Mouse (Mus musculus) layer of hippocampus, postnatal 14 days (tissue): ENCODE data around the gene Prickle1. TPM values are rescaled to one million over a fixed set of nuclear protein-coding genes. Genes with fewer than 3 reads are reported as not detected.

Experiments
- DNase-seq, 2 experiments: peaks; one replicate each; pipeline ENCODE4 v3.0.0; 2021 to 2022; ENCODE audit warnings: low spot score in 2 of 2, mixed read lengths in 1 of 2
- total RNA-seq, 2 experiments: library from RNA; stranded (reverse); gene quantifications; 2 replicates each; pipeline ENCODE4 v1.2.3; 2021

Gene Prickle1
- total RNA-seq, 2 experiments from 2014 or later, result 53.5 to 61.8 TPM

DNA sequence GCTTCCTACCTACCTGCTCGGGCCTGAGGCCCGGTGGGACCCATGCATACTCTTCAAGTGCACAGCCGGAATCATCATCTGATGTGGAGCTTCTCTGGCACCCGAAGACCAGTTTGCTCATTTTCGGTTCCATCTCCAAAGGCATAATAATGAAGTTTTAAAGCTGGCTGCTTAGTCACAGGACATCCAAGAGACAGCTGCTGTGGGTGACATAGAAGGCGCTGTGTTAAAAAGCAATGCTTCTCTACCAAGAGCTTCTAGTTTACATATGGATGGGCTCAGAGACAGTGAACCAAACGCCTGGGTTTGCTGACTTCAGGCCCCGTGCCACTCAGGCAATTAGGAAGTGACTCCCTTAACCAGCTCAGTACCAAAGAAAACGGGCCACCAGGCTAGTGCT is 83.3 kb downstream of the Prickle1 start:
- DNase-seq, result no peak

DNA sequence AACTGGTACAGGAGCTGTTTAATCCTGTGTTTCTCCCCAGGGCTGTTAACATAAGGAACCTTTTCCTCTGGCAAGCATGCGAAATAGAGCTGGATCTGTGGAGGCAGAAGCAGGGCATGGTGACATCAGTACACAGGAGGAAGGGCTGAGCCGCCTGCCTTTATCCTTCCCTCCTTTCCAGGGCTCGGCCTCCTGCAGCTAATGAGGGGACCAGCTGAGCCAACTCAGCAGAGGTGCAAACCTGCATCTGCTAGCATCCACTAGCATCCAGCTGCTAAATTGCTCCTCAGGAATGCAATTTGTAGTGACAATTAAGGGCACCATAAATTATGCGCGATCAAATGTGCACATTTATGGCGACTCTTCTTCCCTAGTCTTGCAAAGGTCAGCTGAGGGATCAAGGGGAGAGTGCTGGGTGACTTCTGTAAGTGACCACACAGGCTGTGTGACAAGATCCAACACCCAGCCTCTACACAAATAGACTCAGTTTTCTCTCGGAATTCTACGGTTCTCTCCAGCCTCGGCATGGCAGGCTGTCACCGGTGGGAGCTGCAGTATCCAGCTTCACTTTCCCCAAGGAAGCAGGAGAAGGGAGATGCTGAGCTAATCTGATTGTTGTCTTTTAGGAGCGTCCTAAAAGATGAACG is 84.9 kb downstream of the Prickle1 start:
- DNase-seq, result no peak

DNA sequence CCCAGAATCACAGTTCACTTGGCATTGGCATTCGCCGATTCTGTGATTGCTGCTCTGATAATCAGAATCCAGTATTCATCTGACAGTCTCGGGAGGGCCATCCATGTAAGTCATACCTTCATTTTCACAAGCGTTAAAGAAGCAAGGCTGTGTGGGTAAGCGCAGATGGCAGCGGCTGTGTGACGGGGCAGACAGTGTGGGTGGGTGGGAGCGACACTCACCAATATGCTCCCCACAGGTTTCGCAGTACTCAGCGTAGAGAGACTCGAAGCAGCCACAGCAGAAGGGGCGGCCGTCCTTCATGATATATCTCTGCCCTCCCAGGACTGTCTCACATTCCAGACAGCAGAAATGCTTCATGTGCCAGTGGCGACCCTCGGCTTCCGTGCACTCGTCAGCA is 90.9 kb downstream of the Prickle1 start:
- no peak for DNase-seq

DNA sequence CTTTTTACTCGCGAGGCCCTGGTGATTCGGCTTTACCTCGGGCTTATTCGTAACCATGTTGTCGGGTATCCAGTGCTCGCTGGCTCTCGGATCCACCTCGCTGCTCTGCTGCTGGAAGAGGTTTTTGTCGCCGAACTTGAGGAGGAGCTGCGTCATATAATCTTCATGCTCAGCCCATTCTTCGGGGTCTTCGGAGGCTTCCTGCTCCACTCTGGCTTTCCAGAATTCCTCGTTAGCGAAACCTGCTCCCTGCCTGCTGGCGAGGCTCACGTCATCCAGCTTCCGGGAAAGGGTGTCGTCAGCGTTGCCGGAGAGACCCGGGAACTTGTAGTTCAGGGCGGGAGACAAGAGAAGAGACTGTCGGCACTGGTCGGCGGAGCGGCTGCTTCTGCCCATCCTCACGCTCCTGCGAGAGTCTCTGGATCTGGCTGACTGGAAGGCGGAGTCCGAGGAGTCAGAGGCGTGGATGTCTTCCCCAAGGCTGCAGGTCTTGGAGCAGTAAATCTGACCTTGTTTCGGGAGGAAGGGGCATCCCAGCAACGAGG is 92.4 kb downstream of the Prickle1 start:
- DNase-seq, result no peak

DNA sequence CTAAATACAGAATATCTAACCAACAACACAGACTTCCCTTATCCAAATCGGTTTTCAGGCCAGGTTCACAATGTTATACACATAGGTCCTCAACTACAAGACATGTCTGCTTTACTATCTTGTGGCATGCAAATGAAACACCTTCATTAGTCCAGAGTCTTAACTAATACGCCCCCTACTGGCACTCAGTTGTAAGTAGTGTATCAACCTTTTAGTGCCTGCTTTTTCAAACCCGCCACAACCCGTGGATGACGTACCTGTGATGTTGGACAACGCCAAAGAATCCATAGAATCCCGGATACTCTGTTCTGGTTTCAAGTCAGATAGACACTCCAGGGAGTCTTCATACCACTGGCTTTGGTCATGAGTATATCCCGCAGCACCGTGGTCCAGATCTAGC is 93.0 kb downstream of the Prickle1 start:
- no peak for DNase-seq

DNA sequence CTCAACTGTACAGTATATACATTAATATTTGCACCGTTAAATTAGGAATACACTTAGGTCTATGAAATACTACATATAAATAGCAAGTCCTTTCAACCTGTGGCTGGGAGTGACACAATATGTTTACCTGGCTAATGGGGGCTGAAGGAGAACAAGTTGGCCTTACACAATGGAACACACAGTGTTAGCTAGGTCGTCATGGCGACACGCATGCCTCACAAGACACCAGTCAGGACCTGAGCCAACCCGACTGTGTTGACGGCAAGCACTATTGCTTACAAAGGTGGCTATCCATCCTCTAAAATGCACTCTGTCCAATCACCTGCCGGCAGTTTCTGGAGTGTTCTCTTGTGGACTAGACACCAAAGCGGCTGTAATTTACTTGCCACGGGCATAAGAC is 95.8 kb downstream of the Prickle1 start:
- no peak for DNase-seq

DNA sequence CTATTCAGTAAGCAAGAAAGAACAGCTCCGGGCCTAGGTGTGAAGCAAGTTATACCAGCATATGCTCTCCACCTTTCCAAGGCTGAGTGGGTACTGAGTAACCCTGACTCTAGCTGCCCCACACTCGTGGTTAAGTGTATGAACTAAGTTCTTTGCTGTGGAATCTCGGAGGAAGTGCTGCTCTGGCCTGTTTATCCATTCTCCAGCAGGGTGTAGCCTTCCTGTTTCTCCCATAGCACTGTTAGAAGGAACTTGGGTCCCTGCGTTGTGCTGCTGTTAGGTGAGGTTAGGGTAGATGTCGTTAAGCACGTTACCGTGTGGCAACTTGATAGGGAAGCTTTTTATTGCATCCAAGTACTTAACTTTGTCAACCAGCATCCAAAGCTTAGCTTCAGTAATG is 101.0 kb downstream of the Prickle1 start:
- DNase-seq, result no peak

DNA sequence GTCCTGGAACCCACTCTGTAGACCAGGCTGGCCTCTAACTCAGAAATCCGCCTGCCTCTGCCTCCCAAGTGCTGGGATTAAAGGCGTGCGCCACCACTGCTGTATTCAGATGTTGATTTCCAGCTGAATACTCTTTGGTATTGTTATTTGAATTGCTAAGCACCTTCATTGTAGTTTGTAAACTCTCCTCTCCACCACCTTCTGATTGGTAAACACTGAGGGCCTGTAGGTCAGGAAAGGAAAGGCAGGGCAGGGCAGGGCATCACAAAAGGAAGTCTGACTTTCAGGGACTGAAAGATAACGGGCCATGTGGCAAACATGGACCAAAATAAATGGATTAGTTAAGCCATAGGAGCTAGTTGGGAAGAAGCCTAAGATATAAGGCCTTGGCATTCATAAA is 106.1 kb downstream of the Prickle1 start:
- DNase-seq, result no peak

DNA sequence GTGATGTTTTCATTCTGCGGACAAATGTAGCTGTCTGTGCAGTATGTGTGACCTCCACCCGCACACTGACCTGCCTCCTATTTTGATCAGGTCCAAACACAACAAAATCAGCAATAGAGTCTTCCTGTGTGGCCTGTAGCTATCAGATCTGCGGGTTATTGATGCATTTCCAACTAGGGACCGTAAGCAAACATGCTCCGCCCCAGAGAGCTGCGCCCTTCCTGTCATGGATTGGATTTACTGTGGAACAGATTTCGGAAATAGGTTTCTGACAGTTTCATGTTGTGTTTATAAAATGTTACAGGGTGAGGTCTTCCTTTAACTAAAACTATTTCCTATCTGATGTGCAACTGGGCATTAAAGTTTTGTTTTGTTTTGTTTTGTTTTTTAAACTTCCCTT is 109.6 kb downstream of the Prickle1 start:
- DNase-seq, result no peak

DNA sequence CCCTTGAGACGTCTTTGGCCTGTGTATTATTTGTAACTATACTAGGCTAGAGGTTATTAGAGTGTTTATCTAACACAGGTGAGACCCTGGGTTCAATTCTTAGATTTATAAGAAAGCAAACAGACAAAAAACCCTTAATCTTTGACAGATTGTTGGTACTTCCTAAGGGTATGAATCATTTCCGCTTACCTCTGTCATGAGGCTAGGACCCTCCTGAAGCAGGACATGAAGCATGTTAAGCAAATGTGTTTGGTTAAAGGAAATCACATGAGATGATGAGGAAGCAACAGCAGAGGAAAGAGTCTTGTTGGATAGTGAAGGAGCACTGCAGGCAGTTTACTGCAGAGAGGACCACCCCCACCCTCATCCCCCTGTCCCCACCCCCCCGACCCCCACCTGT is 110.4 kb downstream of the Prickle1 start:
- DNase-seq, result no peak

DNA sequence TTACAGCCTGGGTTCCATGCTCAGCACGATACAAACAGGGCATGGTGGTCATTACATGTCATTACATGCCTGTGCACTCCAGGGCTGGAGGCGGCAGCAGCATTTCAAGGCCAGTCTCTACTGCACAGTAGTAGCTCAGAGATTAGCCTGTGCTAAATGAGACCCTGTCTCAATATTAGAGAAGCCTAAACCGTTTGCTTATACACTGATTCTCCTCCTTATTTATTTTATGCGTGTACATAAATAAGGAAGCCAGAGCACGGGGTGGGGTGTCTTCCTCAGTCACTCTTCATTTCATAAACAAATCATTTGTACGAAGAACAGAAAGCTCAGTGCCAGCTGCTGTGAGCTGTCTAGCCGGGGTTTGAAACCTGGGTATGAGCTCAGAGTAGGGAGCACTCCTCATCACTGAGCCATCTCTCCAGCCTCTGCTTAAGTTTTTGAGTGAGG is 111.4 kb downstream of the Prickle1 start:
- no peak for DNase-seq

DNA sequence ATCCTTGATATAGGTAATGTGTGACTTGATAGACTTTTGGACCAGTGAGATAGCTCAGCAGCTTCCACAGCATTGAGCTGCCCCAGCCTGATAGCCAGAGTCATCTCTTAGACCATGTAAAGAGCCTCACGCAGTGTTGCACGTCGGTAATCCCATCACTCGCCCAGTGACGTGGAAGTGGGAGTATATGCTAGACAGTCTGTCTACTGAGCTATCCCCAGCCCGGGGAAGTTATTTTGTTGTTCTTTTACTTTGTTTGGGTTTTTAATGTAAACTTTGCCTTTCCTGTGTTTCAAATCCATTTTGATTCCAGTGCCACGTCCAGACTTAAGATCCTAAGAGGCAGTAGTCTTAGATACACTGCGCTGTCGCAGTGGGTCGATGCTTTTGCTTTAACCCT is 114.6 kb downstream of the Prickle1 start:
- no peak for DNase-seq

DNA sequence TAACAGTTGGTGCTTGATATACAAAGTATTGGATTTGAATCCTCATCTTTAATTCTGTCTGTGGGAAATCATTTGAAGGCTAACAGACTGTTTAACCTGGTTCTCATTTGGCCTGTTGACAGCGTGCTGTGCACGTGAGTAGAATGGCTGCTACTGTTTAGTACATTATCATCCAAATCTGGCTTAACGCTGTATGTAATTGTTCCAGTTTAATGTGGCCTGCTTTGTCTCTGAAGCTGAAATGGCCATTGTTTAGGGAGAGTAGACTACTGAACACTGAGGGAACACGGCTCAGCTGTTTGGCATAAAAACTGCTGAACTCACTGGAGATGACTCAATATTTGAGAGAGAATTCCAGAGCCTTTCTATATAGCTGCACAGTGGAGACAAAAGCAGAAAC is 116.2 kb downstream of the Prickle1 start:
- peak in 1 of 2 experiments; percentile 21 for DNase-seq

DNA sequence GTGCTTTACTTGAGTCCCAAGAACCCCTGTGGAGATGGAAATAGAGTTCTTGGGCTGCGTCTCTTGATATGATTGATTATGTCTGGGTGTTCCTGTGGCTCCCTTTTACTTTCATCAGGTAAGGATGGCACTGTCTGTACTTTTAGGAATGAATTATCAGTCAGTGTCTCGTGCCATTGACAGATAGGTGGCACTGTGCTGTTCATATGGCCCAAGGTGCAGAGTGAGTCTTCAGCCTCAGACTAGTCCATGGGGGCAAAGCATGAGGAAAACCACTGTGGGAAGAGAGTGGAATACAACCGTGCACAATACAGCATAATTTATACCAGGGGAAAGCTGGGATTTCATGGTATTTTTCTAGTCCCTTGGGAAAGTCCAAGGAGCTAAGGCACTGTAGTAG is 117.0 kb downstream of the Prickle1 start:
- no peak for DNase-seq

DNA sequence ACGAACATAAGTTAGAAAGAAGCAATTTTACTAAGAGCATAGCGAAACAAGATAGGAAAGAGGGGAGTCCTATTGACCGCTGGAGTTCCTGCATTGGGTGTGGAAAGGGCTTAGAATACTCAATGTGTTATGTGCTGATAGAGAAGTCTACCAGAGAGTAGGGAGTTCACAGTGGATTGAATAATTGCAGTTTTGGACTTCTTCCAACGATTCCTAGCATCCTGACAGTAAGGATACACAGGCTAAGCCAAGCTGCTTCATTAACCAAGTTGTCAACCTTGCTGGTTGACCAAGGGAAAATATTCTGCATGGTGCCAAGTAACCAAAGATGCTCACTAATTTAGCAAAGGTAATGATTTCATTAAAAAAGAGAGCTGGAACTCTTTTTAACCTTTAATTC is 118.0 kb downstream of the Prickle1 start:
- DNase-seq, result no peak

DNA sequence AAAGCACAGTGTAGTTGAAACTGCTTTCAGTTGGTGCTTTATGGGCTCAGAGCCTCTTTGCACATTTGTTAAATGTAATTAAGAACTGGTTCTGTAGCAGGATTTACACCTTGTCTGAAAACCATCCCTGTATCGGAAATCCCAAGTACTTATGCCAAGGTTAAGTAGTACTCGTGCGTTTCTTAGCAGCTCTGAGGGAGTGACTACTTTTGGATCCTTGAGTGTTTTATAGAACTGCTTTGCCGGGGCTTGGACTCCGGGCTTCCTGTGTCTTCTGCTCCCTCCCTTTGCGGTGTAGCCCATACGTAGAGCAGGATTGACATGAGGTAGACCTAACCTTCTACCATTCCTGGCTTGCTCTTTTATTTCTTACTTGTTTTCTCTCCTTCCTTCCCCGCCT is 120.0 kb downstream of the Prickle1 start:
- DNase-seq, result no peak

DNA sequence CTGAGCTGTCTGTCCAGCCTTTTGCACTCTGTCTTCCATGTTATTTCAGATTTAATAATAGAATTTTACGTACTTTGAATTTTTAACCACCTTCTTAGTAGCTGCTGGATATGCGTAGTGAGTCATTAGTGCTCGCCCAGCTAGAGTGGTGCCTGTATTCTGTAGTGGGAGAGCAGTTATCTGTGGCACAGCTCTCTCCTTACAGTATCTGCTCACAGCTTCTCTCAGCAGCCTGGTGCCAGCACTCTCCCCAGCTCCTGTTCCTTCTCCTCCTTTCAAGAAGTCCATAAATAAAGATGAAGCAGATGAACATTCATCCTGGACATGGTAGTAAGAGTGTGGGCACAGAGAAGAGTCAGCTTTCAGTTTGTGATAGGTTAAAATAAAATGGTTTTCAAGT is 121.4 kb downstream of the Prickle1 start:
- DNase-seq, result no peak

DNA sequence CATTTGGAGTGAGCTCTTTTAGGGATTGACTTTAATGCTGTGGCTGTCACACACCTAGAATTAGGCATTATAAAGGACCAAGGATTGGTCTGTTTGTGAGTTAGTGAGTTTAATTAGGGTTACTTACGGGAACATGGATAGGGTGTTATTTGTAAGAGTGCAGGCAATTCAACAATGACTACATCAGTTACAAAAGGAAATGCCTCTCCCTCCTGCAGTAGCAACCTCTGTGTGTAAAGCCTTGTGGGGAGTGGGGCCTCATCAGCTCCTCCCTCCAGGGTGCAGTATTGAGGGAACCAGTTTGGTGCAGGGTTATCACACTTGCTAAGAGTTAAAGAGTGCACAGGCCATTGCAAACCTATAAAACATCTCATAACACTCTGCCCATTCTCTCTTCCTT is 123.6 kb downstream of the Prickle1 start:
- no peak for DNase-seq

DNA sequence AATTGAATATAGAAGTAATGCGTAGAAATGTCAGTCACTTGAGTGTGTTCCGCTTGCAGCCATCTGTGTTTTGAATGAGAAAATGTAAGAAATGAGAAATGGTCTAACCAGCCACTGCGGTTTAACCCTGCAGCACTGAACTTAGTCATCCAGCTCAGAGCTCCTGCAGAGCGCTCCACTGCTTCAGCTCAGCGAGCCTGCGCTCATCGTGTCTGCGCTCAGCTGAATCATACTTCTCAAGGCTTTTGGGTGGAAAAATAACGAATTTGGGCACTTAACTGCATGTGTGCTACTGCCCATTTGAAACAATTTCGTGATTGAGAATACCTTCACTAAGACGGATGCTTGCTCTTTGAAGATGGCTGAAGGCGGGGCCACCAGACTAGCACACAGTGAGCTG is 124.0 kb downstream of the Prickle1 start:
- DNase-seq, result no peak

DNA sequence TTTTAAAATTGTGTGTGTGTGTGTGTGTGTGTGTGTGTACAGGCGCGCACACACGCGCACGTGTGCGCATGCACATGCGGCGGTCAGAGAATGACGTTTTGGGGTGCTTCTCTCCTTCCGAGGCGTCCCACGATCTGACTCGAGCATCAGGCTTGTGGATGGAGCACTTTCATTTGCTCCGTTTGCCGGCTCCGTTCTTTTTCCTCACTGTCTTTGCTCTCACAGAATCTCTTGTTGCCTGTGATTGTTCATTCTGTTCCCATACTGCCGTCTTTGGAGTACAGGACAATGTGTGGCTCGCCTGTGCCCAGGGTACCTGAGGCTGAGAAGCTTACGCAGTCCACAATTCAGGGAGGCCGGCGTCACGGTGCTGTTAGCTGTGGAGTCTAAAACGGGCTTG is 134.6 kb downstream of the Prickle1 start:
- no peak for DNase-seq

DNA sequence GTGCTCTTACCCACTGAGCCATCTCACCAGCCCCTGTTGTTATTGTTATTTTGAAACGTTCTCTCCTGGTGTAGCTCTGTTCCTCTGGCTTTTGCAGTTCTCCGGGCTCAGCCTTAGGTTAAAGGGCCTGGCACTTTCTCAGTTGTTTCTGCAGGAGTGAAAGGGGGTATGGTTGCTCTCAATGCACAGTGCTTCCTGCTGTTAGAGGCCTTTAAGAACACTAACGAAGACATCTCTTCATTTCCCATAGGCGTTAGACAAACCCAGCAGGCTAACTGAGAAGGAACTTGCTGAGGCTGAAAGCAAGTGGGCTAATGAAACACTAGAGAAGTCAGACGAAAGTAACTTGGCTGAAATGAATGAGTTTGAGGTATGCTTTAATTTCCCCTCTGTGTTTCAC is 136.3 kb downstream of the Prickle1 start:
- no peak for DNase-seq

DNA sequence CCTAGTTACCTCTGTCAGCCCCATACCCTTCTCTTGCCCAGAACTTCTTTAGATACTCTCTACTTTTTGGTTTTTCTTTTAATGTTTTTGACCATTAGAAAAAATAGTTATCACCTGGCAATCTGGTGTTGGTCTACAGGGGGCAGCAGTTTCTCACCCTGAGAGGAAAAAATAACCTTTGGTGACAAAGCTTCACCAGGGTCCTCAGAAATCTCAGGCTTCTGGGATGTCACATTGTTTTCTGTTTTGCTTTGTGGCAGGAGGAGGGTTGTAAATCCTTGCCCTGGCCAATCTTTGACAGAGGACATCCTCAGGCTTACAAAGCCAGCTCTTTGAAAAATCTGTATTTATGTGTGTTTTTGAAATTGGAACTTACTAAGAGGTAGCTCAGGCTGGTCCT is 139.7 kb downstream of the Prickle1 start:
- DNase-seq, result no peak

DNA sequence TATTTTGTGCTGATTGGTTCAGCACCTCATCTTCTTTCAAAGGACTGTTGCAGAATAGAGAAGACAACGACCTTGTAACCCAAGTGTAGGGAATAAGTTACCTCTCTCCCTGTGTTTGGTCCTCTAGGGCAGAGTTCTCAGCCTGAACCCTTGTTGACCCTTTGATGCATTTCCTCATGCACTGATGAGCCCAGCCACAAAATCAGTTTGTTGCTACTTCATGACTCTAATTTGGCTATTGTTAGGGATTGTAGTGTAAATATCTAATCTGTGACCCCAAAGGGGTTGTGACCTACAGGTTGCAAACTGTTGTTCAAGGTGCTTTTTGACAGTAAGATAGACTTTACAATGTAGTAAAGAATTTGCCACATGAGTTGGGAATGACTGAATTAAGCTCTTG is 142.4 kb downstream of the Prickle1 start:
- no peak for DNase-seq
